Mouse (Mus musculus) Muller cell, postnatal 12 days (primary cell): ENCODE data around the gene Lypla2.
A peak's percentile ranks its signal among the peaks of the same experiment; 100 is the strongest.
"Not testable (repeated sequence)": the region's sequence is repeated elsewhere in the genome, so short reads cannot be mapped to it uniquely, and the experiment has no call there.

ENCODE experiments used
- DNase-seq: peaks from one replicate; pipeline ENCODE4 v3.0.0-alpha.2; 2015; ENCODE audit errors: inconsistent ontology term

The Lypla2 gene

GRCm38 (mm10) chr4:135972556-135972906 lies at the start of gene Lypla2:
Gene Lypla2, minus strand, starts transcription at chr4:135972626.
- DNase-seq = peak; percentile 82

DNA sequence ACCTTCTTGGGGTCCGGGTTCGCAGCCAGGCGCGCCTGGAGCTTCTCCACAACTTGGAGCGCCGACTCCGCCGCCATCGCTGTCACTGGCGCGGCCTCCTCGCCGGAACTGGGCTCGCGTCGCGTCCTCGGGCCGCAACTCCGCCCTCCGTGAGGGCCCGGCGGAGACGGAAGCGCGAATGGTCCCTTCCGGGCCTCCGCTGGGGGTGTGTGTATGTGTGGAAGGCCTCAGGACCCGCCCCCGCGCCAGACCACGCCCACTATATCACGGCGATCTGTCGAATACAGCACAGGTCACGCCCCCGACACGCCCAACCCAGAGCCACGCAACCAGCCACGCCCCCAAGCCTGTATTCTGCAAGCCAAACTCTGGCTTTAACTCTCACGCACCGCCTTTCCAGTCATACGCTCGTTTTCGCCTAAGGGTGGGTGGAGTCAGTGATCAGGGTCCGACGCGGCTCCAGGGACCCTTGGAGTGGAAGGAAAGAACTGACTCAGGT lies 49.2 kb upstream of the Lypla2 start, which contains the start of gene Eloa:
Gene Eloa, minus strand, starts transcription at position 215 of the 499 bp plus-strand sequence.
- peak; percentile 100 for DNase-seq

GRCm38 (mm10) chr4:136020743-136021548 lies 48.5 kb upstream of the Lypla2 start:
- DNase-seq = peak; percentile 31

DNA sequence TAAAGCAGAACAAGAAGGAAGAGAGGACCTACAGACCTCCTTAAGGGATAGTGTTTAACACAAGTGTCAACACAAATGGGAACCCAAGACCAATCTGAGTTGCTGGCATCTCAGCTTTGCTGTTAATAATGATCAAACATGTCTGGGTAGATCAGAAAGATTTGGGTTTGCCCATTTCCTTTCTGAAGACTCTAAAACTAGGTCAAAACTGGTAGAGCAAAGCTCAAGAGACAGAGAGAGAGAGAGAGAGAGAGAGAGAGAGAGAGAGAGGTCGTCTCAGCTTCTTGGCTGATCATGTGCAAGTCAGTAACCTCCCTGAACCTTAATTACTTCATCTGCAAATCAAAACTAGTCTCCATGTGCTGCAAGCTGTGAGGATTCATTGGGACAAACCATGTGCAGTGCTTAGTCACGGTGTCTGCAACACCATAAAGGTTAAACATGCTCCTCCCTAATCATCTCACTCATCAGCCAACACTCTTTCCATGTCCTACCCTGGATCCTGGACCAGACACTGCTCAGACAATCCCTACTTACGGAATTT lies 43.7 kb upstream of the Lypla2 start:
- no peak for DNase-seq

GRCm38 (mm10) chr4:136010586-136010985 lies 38.2 kb upstream of the Lypla2 start:
- no peak for DNase-seq

DNA sequence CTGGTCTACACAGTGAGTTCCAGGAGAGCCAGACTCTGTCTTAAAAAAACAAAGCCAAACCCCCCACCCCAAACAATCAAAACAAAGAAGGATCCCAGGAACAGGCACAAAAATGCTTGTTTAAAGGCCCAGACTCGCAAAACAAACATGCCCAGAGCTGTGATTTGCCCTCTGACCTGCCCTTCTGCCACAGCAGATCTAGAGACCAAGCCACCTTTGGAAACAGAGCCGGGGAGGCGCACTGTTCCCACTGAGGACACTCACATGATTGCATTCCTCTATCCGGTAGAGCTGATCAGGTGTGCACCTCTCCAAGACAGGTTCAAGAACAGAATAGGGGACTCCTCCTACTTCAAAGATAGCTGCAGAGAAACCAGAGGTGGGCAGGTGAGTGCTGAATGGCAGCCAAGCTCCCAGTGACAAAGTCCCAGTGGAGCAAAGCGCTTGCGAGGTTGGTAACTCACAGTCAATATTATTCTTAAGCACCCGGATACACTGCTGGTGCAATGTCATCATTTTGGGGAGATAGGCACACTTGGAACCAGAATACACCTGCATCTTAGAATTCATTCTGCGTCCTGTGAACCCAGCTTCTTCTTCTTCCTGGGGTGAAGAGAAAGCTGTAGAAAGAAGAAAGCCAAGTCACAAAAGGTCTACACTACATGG lies 36.5 kb upstream of the Lypla2 start:
- no peak for DNase-seq

- no peak for DNase-seq
These were observed 34.4 kb upstream of the Lypla2 start for GRCm38 (mm10) chr4:136006821-136007220.

- no peak for DNase-seq
These were observed 32.5 kb upstream of the Lypla2 start for GRCm38 (mm10) chr4:136004921-136005320.

GRCm38 (mm10) chr4:136004107-136004675 lies 31.8 kb upstream of the Lypla2 start:
- no peak for DNase-seq

- no peak for DNase-seq
These were observed 22.7 kb upstream of the Lypla2 start for GRCm38 (mm10) chr4:135995118-135995517.

GRCm38 (mm10) chr4:135993941-135994340 lies 21.5 kb upstream of the Lypla2 start:
- no peak for DNase-seq

DNA sequence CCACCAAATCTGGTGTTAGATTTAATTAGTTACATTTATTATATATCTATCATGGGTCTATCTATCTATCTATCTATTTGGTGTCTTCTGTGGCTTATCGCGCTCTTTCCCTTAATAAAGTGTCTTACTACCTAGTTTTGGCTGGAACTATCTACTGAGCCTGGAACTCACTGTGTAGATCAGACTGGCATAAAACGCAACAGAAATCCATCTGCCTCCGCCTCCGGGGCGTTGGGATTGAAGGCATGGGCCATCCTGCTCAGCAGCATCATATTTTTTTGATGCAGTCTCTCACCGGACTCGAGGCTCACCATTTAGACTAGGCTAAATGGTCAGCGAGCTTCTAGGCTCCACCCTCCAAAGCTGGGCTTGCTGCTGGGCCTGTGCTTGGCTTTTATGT lies 15.3 kb upstream of the Lypla2 start:
- no peak for DNase-seq

- peak; percentile 93 for DNase-seq
These were observed 14.7 kb upstream of the Lypla2 start, which contains the start of gene Pithd1 for GRCm38 (mm10) chr4:135986943-135987710. Gene Pithd1, minus strand, starts transcription at chr4:135987264.

DNA sequence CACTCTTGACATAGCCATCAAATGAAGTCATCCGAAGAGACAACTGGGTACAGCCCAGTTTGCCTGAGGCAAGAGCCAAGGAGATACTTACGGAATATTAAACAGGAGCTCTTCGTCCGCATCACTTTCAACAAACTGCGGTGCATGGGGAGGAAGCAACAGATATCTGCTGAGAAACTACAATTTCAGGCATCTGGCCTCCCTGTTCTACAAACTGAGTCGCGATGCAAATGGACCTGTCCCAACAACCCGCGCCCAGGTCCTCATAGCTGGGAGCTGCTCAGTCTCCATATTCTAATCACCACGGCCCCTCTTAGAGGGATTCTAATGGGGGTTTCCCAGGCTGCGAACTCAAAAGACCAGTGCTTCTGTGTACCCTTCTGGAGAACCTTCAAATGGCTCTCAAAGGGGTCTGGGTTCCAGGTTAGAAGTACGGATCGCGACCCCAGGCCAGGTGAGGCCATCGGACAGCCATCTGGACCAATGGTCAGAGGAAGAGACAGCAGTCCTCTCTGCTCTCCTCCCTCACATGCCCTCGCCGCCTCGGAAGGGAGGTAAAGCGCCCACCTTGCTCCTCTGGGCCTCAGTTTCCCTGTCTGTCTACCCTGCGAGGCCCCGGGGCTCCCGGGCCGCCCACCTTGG lies 14.0 kb upstream of the Lypla2 start:
- no peak for DNase-seq

GRCm38 (mm10) chr4:135985769-135986168 lies 13.3 kb upstream of the Lypla2 start:
- no peak for DNase-seq

GRCm38 (mm10) chr4:135985193-135985592 lies 12.8 kb upstream of the Lypla2 start:
- DNase-seq = no peak

DNA sequence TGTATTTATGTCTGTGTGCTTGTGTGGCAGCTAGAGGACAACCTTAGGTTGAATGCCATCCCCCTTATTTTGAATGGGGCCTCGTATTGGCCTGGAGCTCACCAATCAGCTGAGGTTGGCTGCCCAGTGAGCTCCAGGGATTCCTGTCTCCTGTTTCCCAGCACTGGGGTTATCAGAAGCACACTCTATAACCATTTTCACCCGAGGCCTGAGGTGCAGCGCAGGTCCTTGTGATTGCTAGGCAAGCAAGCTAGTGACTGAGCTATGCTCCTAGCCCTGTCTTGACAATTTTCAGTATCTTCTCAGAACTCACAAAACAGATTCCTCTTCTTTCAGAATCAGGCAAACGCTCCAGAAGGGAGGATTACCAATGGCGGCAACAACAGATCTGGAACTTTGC lies 12.1 kb upstream of the Lypla2 start:
- no peak for DNase-seq

GRCm38 (mm10) chr4:135981524-135982063 lies 9.2 kb upstream of the Lypla2 start:
- no peak for DNase-seq

GRCm38 (mm10) chr4:135980223-135980622 lies 7.8 kb upstream of the Lypla2 start:
- DNase-seq = not testable (repeated sequence)

- DNase-seq = no peak
These were observed 3.7 kb upstream of the Lypla2 start for GRCm38 (mm10) chr4:135976146-135976545.
